Comparison of ENCODE assay signal across 8 mouse cellular contexts in genomic region chr11:116656348-116657191, GRCm38 (mm10). TPM values are rescaled to one million over a fixed set of nuclear protein-coding genes. Genes with fewer than 3 reads are reported as not detected.
A peak's percentile ranks its signal among the peaks of the same experiment; 100 is the strongest.
DNase-seq lines count a peak whose midpoint lies in the region; ATAC-seq and TF ChIP-seq lines count a peak whose summit lies in the region.

No protein-coding gene starts in this region.

- no peak for TF ChIP-seq POLR2A in heart, adult 2 months (IDR thresholded peaks at IDR 0.05; ENCODE audit: insufficient read depth, low read depth, low read length)

- H3K9me3 ChIP-seq in ES-E14 (ENCODE audit: control insufficient read depth, insufficient read depth, low read depth, low read length): no peaks in the 10 kb centered on the region
- H3K9me3 ChIP-seq in embryonic facial prominence, embryonic 11.5 days (replicated peaks; ENCODE audit: control insufficient read depth, low read length): no peaks in the 10 kb centered on the region
- no peaks in the 10 kb centered on the region for H3K9me3 ChIP-seq in limb, embryonic 13.5 days

- in situ Hi-C loops in ES-E14 (cut with MboI; ENCODE audit: low sequenced_read_pairs in 2 of 2, unreplicated experiment in 2 of 2): no loop called here

- ATAC-seq in embryonic facial prominence, embryonic 11.5 days (replicated peaks; ENCODE audit: insufficient number of reproducible peaks, low FRiP score, low TSS enrichment, low read depth): no peak
- ATAC-seq in limb, embryonic 13.5 days (ENCODE audit: low FRiP score, low read depth): no peak
- no peak for ATAC-seq in erythroblast, adult 5-6 weeks (replicated peaks; ENCODE audit: low FRiP score, poor library complexity, severe bottlenecking)

- 55% methylated on average over 16 of the region's 16 CpGs for WGBS in heart, adult 2 months
- WGBS in embryonic facial prominence, embryonic 11.5 days: 83% methylated on average over 16 of the region's 16 CpGs
- 72% methylated on average over 16 of the region's 16 CpGs for WGBS in limb, embryonic 13.5 days

- no peak overlapping the region for H3K9ac ChIP-seq in heart, adult 2 months (ENCODE audit: low read depth, low read length)
- peak overlapping the region; percentile 59; the same call in 1 of the 2 replicates for H3K9ac ChIP-seq in ES-E14 (ENCODE audit: insufficient read depth, low read depth, low read length, poor library complexity, severe bottlenecking)
- peak overlapping the region; percentile 23; the same call in 1 of the 2 replicates for H3K9ac ChIP-seq in embryonic facial prominence, embryonic 11.5 days (replicated peaks; ENCODE audit: low read length)
- no peak overlapping the region for H3K9ac ChIP-seq in limb, embryonic 13.5 days

- peak in 1 of 2 experiments; percentile 43 for DNase-seq in heart, adult 2 months
- DNase-seq in heart, adult 8-10 months (ENCODE audit: low spot score): no peak
- DNase-seq in ES-E14 (ENCODE audit: low read depth, low spot score): no peak
- DNase-seq in embryonic facial prominence, embryonic 11.5 days (ENCODE audit: low spot score): no peak
- no peak for DNase-seq in embryo, embryonic 11 days
- no peak for DNase-seq in layer of hippocampus, postnatal 10 days (ENCODE audit: low spot score in 2 of 2)

- intact Hi-C loops in heart, adult 2 months (cut with DNase I): no loop called here

- H3K36me3 ChIP-seq in heart, adult 2 months (ENCODE audit: control insufficient read depth, insufficient read depth, low read length): no peaks in the 10 kb centered on the region
- no peaks in the 10 kb centered on the region for H3K36me3 ChIP-seq in ES-E14 (ENCODE audit: control insufficient read depth, insufficient read depth, low read length, poor library complexity, severe bottlenecking)
- no peaks in the 10 kb centered on the region for H3K36me3 ChIP-seq in embryonic facial prominence, embryonic 11.5 days (replicated peaks; ENCODE audit: control insufficient read depth, insufficient read depth, low read depth, low read length)
- H3K36me3 ChIP-seq in limb, embryonic 13.5 days: no peaks in the 10 kb centered on the region

- peaks cover 3% of the 10 kb centered on the region; the same call in 1 of the 2 replicates for H3K27me3 ChIP-seq in heart, adult 2 months (ENCODE audit: control insufficient read depth, insufficient read depth, low read length)
- H3K27me3 ChIP-seq in embryonic facial prominence, embryonic 11.5 days (ENCODE audit: control insufficient read depth, insufficient read depth, low read length): peaks cover 18% of the 10 kb centered on the region
- peaks cover 42% of the 10 kb centered on the region for H3K27me3 ChIP-seq in limb, embryonic 13.5 days

- no peak for TF ChIP-seq EP300 in heart, adult 2 months (IDR thresholded peaks at IDR 0.05; ENCODE audit: insufficient read depth, low read depth, low read length)

- peak overlapping the region; percentile 92; the same call in 1 of the 2 replicates for H3K27ac ChIP-seq in heart, adult 2 months
- H3K27ac ChIP-seq in ES-E14 (ENCODE audit: insufficient read depth, low read depth, low read length, poor library complexity, severe bottlenecking): no peak overlapping the region
- 0 out of 2 replicates have a peak overlapping the region, but pooled peaks have one; percentile 57 for H3K27ac ChIP-seq in embryonic facial prominence, embryonic 11.5 days (replicated peaks; ENCODE audit: low read depth, low read length)
- 0 out of 2 replicates have a peak overlapping the region, but pooled peaks have one; percentile 78 for H3K27ac ChIP-seq in limb, embryonic 13.5 days

- H3K4me1 ChIP-seq in heart, adult 2 months (ENCODE audit: control insufficient read depth, insufficient read depth, low read length): peaks cover 6% of the 10 kb centered on the region
- H3K4me1 ChIP-seq in ES-E14 (ENCODE audit: control insufficient read depth in 2 of 2, insufficient read depth in 2 of 2, low read length in 2 of 2, poor library complexity in 1 of 2): peaks cover 0 to 26% of the 10 kb centered on the region in 2 experiments; a peak in 2 of 4 replicates
- H3K4me1 ChIP-seq in embryonic facial prominence, embryonic 11.5 days (ENCODE audit: control insufficient read depth, insufficient read depth, low read length): peaks cover 4% of the 10 kb centered on the region; the same call in 1 of the 2 replicates
- H3K4me1 ChIP-seq in limb, embryonic 13.5 days: peaks cover 50% of the 10 kb centered on the region

- no peak for TF ChIP-seq CTCF in heart, adult 2 months (IDR thresholded peaks at IDR 0.05)

- H3K4me3 ChIP-seq in heart, adult 2 months: no peak overlapping the region
- H3K4me3 ChIP-seq in ES-E14 (ENCODE audit: insufficient read depth in 1 of 2, low read depth in 1 of 2, low read length in 2 of 2, poor library complexity in 1 of 2, severe bottlenecking in 1 of 2): peak overlapping the region; percentile 42 to 72; a peak in 1 of 4 replicates
- H3K4me3 ChIP-seq in embryonic facial prominence, embryonic 11.5 days (ENCODE audit: low read depth, low read length): no peak overlapping the region
- H3K4me3 ChIP-seq in limb, embryonic 13.5 days: no peak overlapping the region

- H3K4me2 ChIP-seq in embryonic facial prominence, embryonic 11.5 days (ENCODE audit: low read depth, low read length): no peak overlapping the region; the same call in 1 of the 2 replicates
- peak overlapping the region; percentile 63; the same call in 1 of the 2 replicates for H3K4me2 ChIP-seq in limb, embryonic 13.5 days (replicated peaks)

- no peaks in the 10 kb centered on the region for H3K79me2 ChIP-seq in heart, adult 2 months (replicated peaks; ENCODE audit: control insufficient read depth, insufficient read depth, low read length)

TF ChIP-seq in ES-E14, 5 proteins besides CTCF, POLR2A, EP300 and RAD21:
- no peak for TF ChIP-seq ZNF384 (IDR thresholded peaks at IDR 0.05; ENCODE audit: low read depth, low read length)
- no peak for TF ChIP-seq CHD2 (IDR thresholded peaks at IDR 0.05; ENCODE audit: low read depth, low read length)
- no peak for TF ChIP-seq ZC3H11A (IDR thresholded peaks at IDR 0.05; ENCODE audit: borderline replicate concordance, low read depth, low read length)
- TF ChIP-seq MAFK (IDR thresholded peaks at IDR 0.05; ENCODE audit: insufficient read depth, low read depth, low read length): no peak
- TF ChIP-seq HCFC1 (IDR thresholded peaks at IDR 0.05; ENCODE audit: borderline replicate concordance, insufficient read depth, low read length): no peak

RNA-seq across cellular contexts. Expression of gene Cygb, which starts 2.5 kb away (rescaled TPM):
- 10 to 100 TPM; 42.5 to 50.3 TPM for total RNA-seq in heart, adult 2 months (2021)
- polyA plus RNA-seq in heart, adult 2 months (2012; rRNA removed): 55.0 and 66.1 TPM in 2 replicates
- total RNA-seq in heart, adult 8-10 months (2022): 10 to 100 TPM; 40.6 to 64.1 (median 43.0) TPM
- total RNA-seq in ES-E14 (2012; rRNA removed): 0.37 and 0.40 TPM in 2 replicates
- polyA plus RNA-seq in embryonic facial prominence, embryonic 11.5 days (2014; fragmentation: Nextera tagmentation; extraction: Ambion mirVana): 3.5 and 3.8 TPM in 2 replicates
- polyA plus RNA-seq in limb, embryonic 13.5 days (2015; fragmentation: Nextera tagmentation; extraction: Ambion mirVana): 6.0 and 7.2 TPM in 2 replicates
- 10 to 100 TPM; 33.0 to 42.3 TPM for total RNA-seq in layer of hippocampus, postnatal 10 days (2021)
- total RNA-seq in erythroblast, adult 5-6 weeks (2015; ENCODE audit: low replicate concordance): not detected in 2 replicates
- not detected in 2 replicates for total RNA-seq in erythroblast, adult 5-6 weeks (2017; ENCODE audit: low replicate concordance)

RNA-seq across cellular contexts. Expression of gene Prcd, which starts 3.2 kb away (rescaled TPM):
- 1 to 10 TPM; 1.1 to 1.3 TPM for total RNA-seq in heart, adult 2 months (2021)
- 0.76 and 1.1 TPM in 2 replicates for polyA plus RNA-seq in heart, adult 2 months (2012; rRNA removed)
- 1 to 10 TPM; 1.4 to 2.0 (median 1.8) TPM for total RNA-seq in heart, adult 8-10 months (2022)
- 2.0 and 2.2 TPM in 2 replicates for total RNA-seq in ES-E14 (2012; rRNA removed)
- 0.43 and 0.77 TPM in 2 replicates for polyA plus RNA-seq in embryonic facial prominence, embryonic 11.5 days (2014; fragmentation: Nextera tagmentation; extraction: Ambion mirVana)
- polyA plus RNA-seq in limb, embryonic 13.5 days (2015; fragmentation: Nextera tagmentation; extraction: Ambion mirVana): 0.56 and 0.83 TPM in 2 replicates
- total RNA-seq in layer of hippocampus, postnatal 10 days (2021): 1 to 10 TPM; 3.4 to 3.8 TPM
- not detected in 2 replicates for total RNA-seq in erythroblast, adult 5-6 weeks (2015; ENCODE audit: low replicate concordance)
- not detected in 2 replicates for total RNA-seq in erythroblast, adult 5-6 weeks (2017; ENCODE audit: low replicate concordance)

RNA-seq across cellular contexts. Expression of gene Rhbdf2, which starts 29.8 kb away (rescaled TPM):
- total RNA-seq in heart, adult 2 months (2021): 10 to 100 TPM; 10.8 to 11.2 TPM
- polyA plus RNA-seq in heart, adult 2 months (2012; rRNA removed): 19.2 and 22.3 TPM in 2 replicates
- 10 to 100 TPM in 3 of 4 experiments, 1 to 10 TPM in 1; 8.7 to 12.6 (median 10.6) TPM for total RNA-seq in heart, adult 8-10 months (2022)
- total RNA-seq in ES-E14 (2012; rRNA removed): 29.3 and 53.8 TPM in 2 replicates
- polyA plus RNA-seq in embryonic facial prominence, embryonic 11.5 days (2014; fragmentation: Nextera tagmentation; extraction: Ambion mirVana): 2.8 and 3.1 TPM in 2 replicates
- 4.0 and 5.1 TPM in 2 replicates for polyA plus RNA-seq in limb, embryonic 13.5 days (2015; fragmentation: Nextera tagmentation; extraction: Ambion mirVana)
- 1 to 10 TPM in 1 of 2 experiments, under 1 TPM in 1; 0.94 to 1.5 TPM for total RNA-seq in layer of hippocampus, postnatal 10 days (2021)
- total RNA-seq in erythroblast, adult 5-6 weeks (2015; ENCODE audit: low replicate concordance): 2.3 and 5.0 TPM in 2 replicates
- 2.8 and 3.2 TPM in 2 replicates for total RNA-seq in erythroblast, adult 5-6 weeks (2017; ENCODE audit: low replicate concordance)

Comparison
In these comparisons a context has a peak if more than half of its experiments do, and no peak if none do; other contexts are left out.
1. H3K4me3 ChIP-seq: peak in ES-E14 (2 of 2); none in heart, adult 2 months (single experiment), embryonic facial prominence, embryonic 11.5 days (single experiment) and limb, embryonic 13.5 days (single experiment).
2. H3K9ac ChIP-seq: peak in ES-E14 (single experiment) and embryonic facial prominence, embryonic 11.5 days (single experiment); none in heart, adult 2 months (single experiment) and limb, embryonic 13.5 days (single experiment).
3. RNA of gene Cygb, which starts 2.5 kb away (total RNA-seq): 42.5 to 50.3 TPM in heart, adult 2 months, 40.6 to 64.1 TPM in heart, adult 8-10 months and 33.0 to 42.3 TPM in layer of hippocampus, postnatal 10 days; 0.37 to 0.40 TPM in ES-E14 and not detected in erythroblast, adult 5-6 weeks; every median in the first group is over 10 times any median in the second.